Comparison of ENCODE assay signal across 15 mouse cellular contexts in the genomic region with DNA sequence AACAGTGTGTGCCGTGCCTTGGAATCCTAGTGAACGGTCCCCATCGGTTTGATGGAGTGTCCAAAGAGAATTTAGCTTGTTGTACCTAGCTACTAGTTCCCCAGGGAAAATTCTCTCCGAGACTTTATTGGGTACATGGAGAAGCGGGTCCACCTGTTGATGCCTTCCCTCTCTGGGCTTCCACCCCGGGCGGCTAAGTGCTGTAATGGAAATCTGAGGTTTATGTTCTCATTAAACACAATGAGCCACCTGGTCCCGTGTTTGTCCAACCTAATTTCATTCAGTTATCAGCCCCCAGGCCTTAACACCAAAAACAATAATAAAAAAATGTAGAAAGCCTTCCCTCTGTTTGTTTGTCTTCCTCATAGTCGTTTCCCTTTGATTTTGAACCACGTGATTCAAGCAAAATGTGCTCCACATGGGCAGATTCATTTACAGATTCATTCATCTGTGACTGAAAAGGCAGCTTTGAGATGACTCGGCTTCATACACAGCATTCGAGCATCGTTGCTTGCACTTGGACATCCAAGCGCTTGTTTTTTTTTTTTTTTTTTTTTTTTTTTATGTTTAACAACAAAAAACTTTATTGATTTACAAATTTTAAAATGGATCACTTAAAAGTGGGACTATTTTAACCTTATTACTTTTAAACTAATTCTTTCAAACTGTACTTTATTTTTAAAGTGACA.
"Had no signal": no experiment of that assay in that cellular context is flagged by ENCODE, and none has a peak within 500 bp of the region (broad histone marks: within the 10 kb centered on the region; RNA-seq: fewer than 3 reads in every experiment).

No protein-coding gene starts in this region.

- H3K4me3 ChIP-seq: limb, embryonic 15.5 days; liver, embryonic 12.5 days; midbrain, embryonic 10.5 days; myocyte; neural tube, embryonic 15.5 days had no signal

- H3K9ac ChIP-seq: limb, embryonic 15.5 days; liver, embryonic 12.5 days; lung, embryonic 14.5 days; neural tube, embryonic 15.5 days had no signal

- DNase-seq: kidney, adult 8-10 months; kidney, postnatal 36 days; lung, postnatal 10 days; lung, postnatal 4 days; right cerebral cortex, postnatal 4 days; spleen, adult 18-20 months; thymus, postnatal 36 days had no signal

- H3K36me3 ChIP-seq: limb, embryonic 15.5 days; liver, embryonic 12.5 days; midbrain, embryonic 10.5 days; neural tube, embryonic 15.5 days had no signal

- H3K27me3 ChIP-seq: limb, embryonic 15.5 days; liver, embryonic 12.5 days; neural tube, embryonic 15.5 days had no signal

- H3K9me3 ChIP-seq: limb, embryonic 15.5 days; liver, embryonic 12.5 days; midbrain, embryonic 10.5 days; neural tube, embryonic 15.5 days had no signal

- ATAC-seq: intestine, postnatal 0 days; liver, embryonic 12.5 days had no signal

- H3K27ac ChIP-seq: kidney, postnatal 0 days; limb, embryonic 15.5 days; liver, embryonic 12.5 days; midbrain, embryonic 10.5 days; neural tube, embryonic 15.5 days had no signal

- H3K4me1 ChIP-seq: liver, embryonic 12.5 days had no signal

- H3K4me2 ChIP-seq: limb, embryonic 15.5 days; liver, embryonic 12.5 days; lung, embryonic 14.5 days; neural tube, embryonic 15.5 days had no signal
